Mouse (Mus musculus) limb, embryonic 15.5 days (tissue): ENCODE data around the gene Olfr485. TPM values are rescaled to one million over a fixed set of nuclear protein-coding genes. Genes with fewer than 3 reads are reported as not detected.
"Not testable (repeated sequence)": the region's sequence is repeated elsewhere in the genome, so short reads cannot be mapped to it uniquely, and the experiment has no call there.

ENCODE experiments used
- ATAC-seq: fragments of 200-750 bp; cut with Nextera tagmentation; 2 replicates; pipeline ENCODE4 v1.8.0; 2017; ENCODE audit warnings: low read depth, moderate TSS enrichment; ENCODE audit not compliant: insufficient number of reproducible peaks, low FRiP score, low TSS enrichment
- H3K27ac ChIP-seq: fragments of 300-500 bp; sonication (generic); 2 replicates; pipeline ENCODE4 v1.5.1; 2015; ENCODE audit warnings: moderate library complexity, mild to moderate bottlenecking, inconsistent platforms
- H3K27me3 ChIP-seq: fragments of 300-500 bp; sonication (generic); 2 replicates; pipeline ENCODE4 v1.6.1; 2015; ENCODE audit warnings: inconsistent platforms
- H3K36me3 ChIP-seq: fragments of 300-500 bp; sonication (generic); 2 replicates; pipeline ENCODE4 v1.6.1; 2015; ENCODE audit warnings: inconsistent platforms
- H3K4me1 ChIP-seq: fragments of 300-500 bp; sonication (generic); 2 replicates; pipeline ENCODE4 v1.6.1; 2015; ENCODE audit warnings: inconsistent platforms
- H3K4me2 ChIP-seq: fragments of 300-500 bp; sonication (generic); 2 replicates; pipeline ENCODE4 v1.6.1; 2015; ENCODE audit warnings: mild to moderate bottlenecking, inconsistent platforms
- H3K4me3 ChIP-seq: fragments of 300-500 bp; sonication (generic); 2 replicates; pipeline ENCODE4 v1.5.1; 2015; ENCODE audit warnings: mild to moderate bottlenecking, inconsistent platforms
- H3K9ac ChIP-seq: fragments of 300-500 bp; sonication (generic); 2 replicates; pipeline ENCODE4 v1.6.1; 2015; ENCODE audit warnings: inconsistent platforms
- H3K9me3 ChIP-seq: fragments of 300-500 bp; sonication (generic); 2 replicates; pipeline ENCODE4 v1.6.1; 2016; ENCODE audit warnings: inconsistent platforms
- WGBS: fragments of 180-500 bp; shearing (Covaris S2); methylation state at CpG from one replicate; pipeline ENCODE4 v1.1.7; 2015; 5-methylcytosine and 5-hydroxymethylcytosine counted together
- polyA plus RNA-seq: library from polyadenylated mRNA; unstranded; fragments of >200 nt; fragmentation: Nextera tagmentation; extraction: Ambion mirVana; gene quantifications from 2 replicates; pipeline ENCODE4 v1.2.1, GENCODE M21; 2015

Olfr485 gene
- not detected in 2 replicates for polyA plus RNA-seq

GRCm38 (mm10) chr7:108159771-108160170, at the start of gene Olfr485:
Gene Olfr485, minus strand, starts transcription at chr7:108159871.
- H3K4me1 ChIP-seq, result no peaks in the 10 kb centered on the region
- no peaks in the 10 kb centered on the region for H3K36me3 ChIP-seq
- H3K9ac ChIP-seq, result no peak within 1 kb of the TSS
- H3K4me2 ChIP-seq, result no peak within 1 kb of the TSS
- no peak for ATAC-seq
- H3K4me3 ChIP-seq, result no peak within 1 kb of the TSS
- no peak within 1 kb of the TSS for H3K27ac ChIP-seq
- H3K27me3 ChIP-seq, result no peaks in the 10 kb centered on the region
- H3K9me3 ChIP-seq, result no peaks in the 10 kb centered on the region

- Histone ChIP-seq H3K4me1 (no peaks in the 10 kb centered on the region), H3K27me3 (no peaks in the 10 kb centered on the region), H3K4me2 (no peak overlapping the region), H3K4me3 (no peak overlapping the region), H3K9ac (no peak overlapping the region), H3K9me3 (no peaks in the 10 kb centered on the region), H3K27ac (no peak overlapping the region), H3K36me3 (no peaks in the 10 kb centered on the region)
- WGBS, result 64% methylated on average over 6 of the region's 6 CpGs
- no peak for ATAC-seq
Observed at GRCm38 (mm10) chr7:108196938-108197337, 37.3 kb upstream of the Olfr485 start.

GRCm38 (mm10) chr7:108196337-108196736, 36.7 kb upstream of the Olfr485 start:
- H3K4me3 ChIP-seq, H3K27ac ChIP-seq, H3K9me3 ChIP-seq, H3K36me3 ChIP-seq, ATAC-seq, H3K4me2 ChIP-seq, H3K9ac ChIP-seq, H3K27me3 ChIP-seq, H3K4me1 ChIP-seq: not testable (repeated sequence)
- 57% methylated on average over 3 of the region's 3 CpGs for WGBS

- H3K27ac ChIP-seq, H3K36me3 ChIP-seq, H3K9ac ChIP-seq, H3K4me1 ChIP-seq, ATAC-seq, H3K27me3 ChIP-seq, H3K4me2 ChIP-seq, H3K4me3 ChIP-seq, H3K9me3 ChIP-seq: not testable (repeated sequence)
- WGBS, result 65% methylated on average over 1 of the region's 1 CpGs
Observed at GRCm38 (mm10) chr7:108192714-108193113, 33.0 kb upstream of the Olfr485 start.

GRCm38 (mm10) chr7:108191196-108191595, 31.5 kb upstream of the Olfr485 start:
- H3K4me1 ChIP-seq, H3K36me3 ChIP-seq, H3K9ac ChIP-seq, H3K4me2 ChIP-seq, H3K27me3 ChIP-seq, H3K27ac ChIP-seq, ATAC-seq, H3K9me3 ChIP-seq, H3K4me3 ChIP-seq: not testable (repeated sequence)
- 63% methylated on average over 2 of the region's 2 CpGs for WGBS

GRCm38 (mm10) chr7:108185237-108185636, 25.6 kb upstream of the Olfr485 start:
- WGBS, result 94% methylated on average over 2 of the region's 2 CpGs
- H3K4me2 ChIP-seq, result not testable (repeated sequence)

GRCm38 (mm10) chr7:108184401-108184800, 24.7 kb upstream of the Olfr485 start:
- H3K36me3 ChIP-seq, H3K27me3 ChIP-seq, H3K4me3 ChIP-seq, H3K4me2 ChIP-seq, H3K4me1 ChIP-seq, H3K9ac ChIP-seq, H3K27ac ChIP-seq, H3K9me3 ChIP-seq, ATAC-seq: not testable (repeated sequence)
- WGBS, result 80% methylated on average over 3 of the region's 3 CpGs

More at GRCm38 (mm10) chr7:108185237-108185636, 25.6 kb upstream of the Olfr485 start:
- H3K4me1 ChIP-seq, H3K36me3 ChIP-seq, H3K9me3 ChIP-seq, ATAC-seq, H3K4me3 ChIP-seq, H3K27me3 ChIP-seq, H3K9ac ChIP-seq, H3K27ac ChIP-seq: not testable (repeated sequence)

- 79% methylated on average over 1 of the region's 1 CpGs for WGBS
- not testable (repeated sequence) for H3K4me3 ChIP-seq, ATAC-seq, H3K9me3 ChIP-seq, H3K27me3 ChIP-seq, H3K4me1 ChIP-seq, H3K36me3 ChIP-seq, H3K9ac ChIP-seq, H3K27ac ChIP-seq, H3K4me2 ChIP-seq
Observed at GRCm38 (mm10) chr7:108172642-108173041, 13.0 kb upstream of the Olfr485 start, which contains the start of gene Olfr486. Gene Olfr486, minus strand, starts transcription at chr7:108172742.

- Histone ChIP-seq H3K4me3 (no peak within 1 kb of the TSS), H3K27ac (no peak within 1 kb of the TSS), H3K4me2 (no peak within 1 kb of the TSS), H3K9ac (no peak within 1 kb of the TSS), H3K9me3 (no peaks in the 10 kb centered on the region), H3K36me3 (no peaks in the 10 kb centered on the region), H3K27me3 (no peaks in the 10 kb centered on the region), H3K4me1 (no peaks in the 10 kb centered on the region)
- ATAC-seq, result no peak
Observed at GRCm38 (mm10) chr7:108127349-108127748, 32.3 kb downstream of the Olfr485 start, which contains the start of gene Olfr484. Gene Olfr484, minus strand, starts transcription at chr7:108127449.

GRCm38 (mm10) chr7:108121416-108121815, 38.3 kb downstream of the Olfr485 start:
- Histone ChIP-seq H3K4me2 (no peak overlapping the region), H3K4me3 (no peak overlapping the region), H3K27ac (no peak overlapping the region), H3K9ac (no peak overlapping the region), H3K36me3 (no peaks in the 10 kb centered on the region), H3K4me1 (no peaks in the 10 kb centered on the region), H3K27me3 (no peaks in the 10 kb centered on the region), H3K9me3 (no peaks in the 10 kb centered on the region)
- no peak for ATAC-seq
- 52% methylated on average over 1 of the region's 1 CpGs for WGBS

- 11% methylated on average over 1 of the region's 1 CpGs for WGBS
- H3K4me2 ChIP-seq, result no peak overlapping the region
- ATAC-seq, result no peak
- no peaks in the 10 kb centered on the region for H3K4me1 ChIP-seq
- H3K9ac ChIP-seq, result no peak overlapping the region
- no peaks in the 10 kb centered on the region for H3K9me3 ChIP-seq
- H3K27me3 ChIP-seq, result no peaks in the 10 kb centered on the region
- H3K4me3 ChIP-seq, result no peak overlapping the region
- H3K36me3 ChIP-seq, result no peaks in the 10 kb centered on the region
- H3K27ac ChIP-seq, result no peak overlapping the region
Observed at GRCm38 (mm10) chr7:108120681-108121080, 39.0 kb downstream of the Olfr485 start.
